Mouse (Mus musculus): ENCODE results near the gene Gm14214.

Gene Gm14214

GRCm38 (mm10) chr2:154731916-154732315 lies 37.9 kb downstream of the Gm14214 start:
- no peak for DNase-seq (ENCODE audit: extremely low read depth, low read depth)

- DNase-seq (ENCODE audit: extremely low read depth, low read depth): no peak
Measured at GRCm38 (mm10) chr2:154730841-154731240, 39.0 kb downstream of the Gm14214 start.

DNA sequence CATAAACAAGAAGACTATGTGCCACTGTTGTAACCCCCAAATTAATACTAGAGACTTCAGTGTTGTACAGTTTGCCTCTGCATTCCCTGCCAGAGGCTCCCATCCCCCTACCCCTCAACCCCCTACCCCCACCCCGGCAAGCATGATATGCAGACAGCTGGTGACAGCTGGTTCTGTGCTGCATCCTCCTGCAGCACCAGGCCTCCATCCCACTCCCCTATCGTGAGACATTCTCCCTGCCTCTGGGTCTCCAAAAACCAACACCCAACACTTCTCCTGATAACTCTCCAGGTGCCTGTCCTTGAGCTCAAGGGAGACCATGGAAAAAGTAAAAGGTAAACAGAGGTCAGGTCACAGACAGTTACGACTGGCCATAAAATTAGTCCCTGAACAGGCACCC lies 40.1 kb downstream of the Gm14214 start:
- no peak for DNase-seq (ENCODE audit: extremely low read depth, low read depth)

DNA sequence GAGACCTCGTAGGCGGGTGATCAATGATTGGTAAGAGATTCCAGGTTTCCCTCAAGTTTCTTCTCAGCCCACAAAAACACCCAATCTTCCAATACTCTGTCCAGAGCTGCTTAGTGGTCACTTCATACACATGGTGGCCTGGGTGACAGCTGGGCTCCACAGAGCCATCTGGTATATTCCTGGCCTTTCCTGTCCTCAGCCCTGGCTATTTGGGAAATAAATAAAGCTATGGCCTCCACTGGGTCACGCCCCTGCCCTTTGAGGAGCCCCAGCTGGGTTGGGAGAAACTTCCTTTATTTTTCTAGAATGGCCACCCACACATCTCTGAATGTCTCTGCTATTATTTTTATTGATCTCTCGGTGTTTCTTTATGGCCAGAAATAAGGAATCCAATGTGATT lies 46.4 kb downstream of the Gm14214 start:
- no peak for DNase-seq (ENCODE audit: extremely low read depth, low read depth)

DNA sequence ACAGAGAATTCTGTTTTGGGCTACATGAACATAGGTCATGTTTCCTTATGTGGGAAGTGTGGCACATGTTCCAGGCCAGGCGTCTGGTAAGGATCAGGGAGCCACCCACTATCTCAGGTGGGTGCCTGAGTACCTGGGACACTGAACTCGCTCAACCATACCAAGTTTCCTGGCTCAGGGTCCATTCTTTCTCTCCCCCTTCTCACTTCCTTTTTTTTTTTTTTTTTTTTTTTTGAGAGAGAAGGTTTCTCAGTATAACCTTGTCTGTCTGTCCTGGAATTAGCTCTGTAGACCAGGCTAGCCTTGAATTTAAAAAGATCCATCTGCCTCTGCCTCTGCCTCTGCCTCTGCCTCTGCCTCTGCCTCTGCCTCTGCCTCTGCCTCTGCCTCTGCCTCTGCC lies 49.5 kb downstream of the Gm14214 start:
- DNase-seq (ENCODE audit: extremely low read depth, low read depth): no peak

All from MEL-GATA-1-ER (cell line).